Comparison of ENCODE assay signal across 24 mouse cellular contexts in genomic region chr2:138326367-138326766, GRCm38 (mm10).
DNase-seq lines count a peak whose midpoint lies in the region; ATAC-seq and TF ChIP-seq lines count a peak whose summit lies in the region.
"Had no signal": no experiment of that assay in that cellular context is flagged by ENCODE, and none has a peak within 500 bp of the region (broad histone marks: within the 10 kb centered on the region; RNA-seq: fewer than 3 reads in every experiment).

No protein-coding gene starts in this region.

- peak; percentile 55 for DNase-seq in lung, postnatal 0 days (ENCODE audit: low spot score)
- no peak for DNase-seq in lung, postnatal 10 days
- peak; percentile 12 for DNase-seq in ES-CJ7 (ENCODE audit: low read depth, low spot score)
- peak; percentile 15 for DNase-seq in ZHBTc4 (ENCODE audit: low read depth, low spot score)
- no peak for DNase-seq in spleen, adult 12 weeks (ENCODE audit: low spot score)
- DNase-seq in midbrain, embryonic 11.5 days (ENCODE audit: low spot score, missing footprints), result no peak
- DNase-seq: adrenal gland, adult 8-10 months; adrenal gland, postnatal 14 days; adrenal gland, postnatal 36 days; B cell, adult 2 months; cerebellum, adult 11-12 months; cerebellum, adult 2 months; cerebellum, adult 9-10 months; cerebellum, postnatal 10 days; cerebellum, postnatal 25 days; forebrain, postnatal 0 days had no signal

- no peak for TF ChIP-seq CTCF in lung, postnatal 0 days (IDR thresholded peaks at IDR 0.05)

- H3K36me3 ChIP-seq in lung, postnatal 0 days (ENCODE audit: insufficient read depth, low read length), result no peaks in the 10 kb centered on the region
- H3K36me3 ChIP-seq in stomach, embryonic 16.5 days (ENCODE audit: control insufficient read depth, insufficient read depth, low read length), result no peaks in the 10 kb centered on the region
- H3K36me3 ChIP-seq in midbrain, embryonic 11.5 days (ENCODE audit: control insufficient read depth, insufficient read depth, low read length), result no peaks in the 10 kb centered on the region
- H3K36me3 ChIP-seq: embryonic facial prominence, embryonic 10.5 days; embryonic facial prominence, embryonic 12.5 days; forebrain, embryonic 15.5 days had no signal

- H3K9ac ChIP-seq in lung, postnatal 0 days (replicated peaks; ENCODE audit: low read depth), result no peak overlapping the region
- H3K9ac ChIP-seq in stomach, embryonic 16.5 days (ENCODE audit: low read length), result no peak overlapping the region
- H3K9ac ChIP-seq in midbrain, embryonic 11.5 days (ENCODE audit: low read length), result no peak overlapping the region
- H3K9ac ChIP-seq: embryonic facial prominence, embryonic 12.5 days; forebrain, embryonic 13.5 days; forebrain, embryonic 15.5 days; forebrain, postnatal 0 days had no signal

- no peaks in the 10 kb centered on the region for H3K4me1 ChIP-seq in lung, postnatal 0 days (ENCODE audit: insufficient read depth, low read depth, low read length)
- no peaks in the 10 kb centered on the region for H3K4me1 ChIP-seq in stomach, embryonic 16.5 days (ENCODE audit: control insufficient read depth, insufficient read depth, low read length)
- no peaks in the 10 kb centered on the region for H3K4me1 ChIP-seq in midbrain, embryonic 11.5 days (ENCODE audit: control insufficient read depth, insufficient read depth, low read length)
- H3K4me1 ChIP-seq: embryonic facial prominence, embryonic 10.5 days; embryonic facial prominence, embryonic 12.5 days; forebrain, embryonic 13.5 days; forebrain, embryonic 15.5 days had no signal

- H3K4me2 ChIP-seq in lung, postnatal 0 days (replicated peaks; ENCODE audit: low read depth, low read length), result no peak overlapping the region
- no peak overlapping the region for H3K4me2 ChIP-seq in stomach, embryonic 16.5 days (ENCODE audit: low read depth, low read length)
- no peak overlapping the region for H3K4me2 ChIP-seq in midbrain, embryonic 11.5 days
- H3K4me2 ChIP-seq: embryonic facial prominence, embryonic 12.5 days; forebrain, embryonic 13.5 days; forebrain, embryonic 15.5 days had no signal

- H3K4me3 ChIP-seq in lung, postnatal 0 days (ENCODE audit: low read depth, low read length), result no peak overlapping the region
- no peak overlapping the region for H3K4me3 ChIP-seq in stomach, embryonic 16.5 days (replicated peaks; ENCODE audit: low read length)
- no peak overlapping the region for H3K4me3 ChIP-seq in midbrain, embryonic 11.5 days (ENCODE audit: low read depth, low read length)
- H3K4me3 ChIP-seq: embryonic facial prominence, embryonic 10.5 days; embryonic facial prominence, embryonic 12.5 days; forebrain, embryonic 13.5 days; forebrain, embryonic 15.5 days had no signal

- peak; percentile 60 for ATAC-seq in lung, postnatal 0 days
- ATAC-seq in stomach, embryonic 16.5 days (ENCODE audit: insufficient read depth, low FRiP score), result peak; percentile 62
- no peak for ATAC-seq in activated CD4-positive, CD25-positive, alpha-beta regulatory T cell, adult 4 months
- no peak for ATAC-seq in midbrain, embryonic 11.5 days (ENCODE audit: low FRiP score)
- ATAC-seq: CD4-positive, CD25-positive, alpha-beta regulatory T cell, adult 4 months; forebrain, embryonic 13.5 days; forebrain, embryonic 15.5 days; forebrain, postnatal 0 days had no signal

- WGBS in lung, postnatal 0 days, result 51% methylated on average over 4 of the region's 4 CpGs
- WGBS in stomach, embryonic 16.5 days, result 72% methylated on average over 4 of the region's 4 CpGs
- WGBS in midbrain, embryonic 11.5 days, result 72% methylated on average over 4 of the region's 4 CpGs

- no peak overlapping the region for H3K27ac ChIP-seq in lung, postnatal 0 days (ENCODE audit: low read length)
- H3K27ac ChIP-seq in stomach, embryonic 16.5 days (ENCODE audit: low read length), result peak overlapping the region; percentile 60
- H3K27ac ChIP-seq in midbrain, embryonic 11.5 days (ENCODE audit: low read depth, low read length), result no peak overlapping the region
- H3K27ac ChIP-seq: embryonic facial prominence, embryonic 10.5 days; embryonic facial prominence, embryonic 12.5 days; forebrain, embryonic 13.5 days; forebrain, embryonic 15.5 days had no signal

- no peak for TF ChIP-seq EP300 in lung, postnatal 0 days (IDR thresholded peaks at IDR 0.05)

- no peaks in the 10 kb centered on the region for H3K9me3 ChIP-seq in lung, postnatal 0 days (ENCODE audit: low read length)
- no peaks in the 10 kb centered on the region for H3K9me3 ChIP-seq in stomach, embryonic 16.5 days (replicated peaks; ENCODE audit: control insufficient read depth, low read length)
- no peaks in the 10 kb centered on the region for H3K9me3 ChIP-seq in midbrain, embryonic 11.5 days (ENCODE audit: control insufficient read depth, low read length)
- H3K9me3 ChIP-seq: embryonic facial prominence, embryonic 10.5 days; embryonic facial prominence, embryonic 12.5 days; forebrain, embryonic 13.5 days; forebrain, embryonic 15.5 days had no signal

- no peaks in the 10 kb centered on the region for H3K27me3 ChIP-seq in lung, postnatal 0 days (replicated peaks; ENCODE audit: insufficient read depth, low read length)
- H3K27me3 ChIP-seq in stomach, embryonic 16.5 days (ENCODE audit: control insufficient read depth, insufficient read depth, low read length), result no peaks in the 10 kb centered on the region
- no peaks in the 10 kb centered on the region for H3K27me3 ChIP-seq in midbrain, embryonic 11.5 days (ENCODE audit: control insufficient read depth, insufficient read depth, low read length)
- H3K27me3 ChIP-seq: CH12.LX; embryonic facial prominence, embryonic 12.5 days; forebrain, embryonic 13.5 days; forebrain, embryonic 15.5 days had no signal

Comparison
In these comparisons a context has a peak if more than half of its experiments do, and no peak if none do; other contexts are left out.
1. DNase-seq: peak in lung, postnatal 0 days (single experiment), ES-CJ7 (single experiment) and ZHBTc4 (single experiment); none in lung, postnatal 10 days (single experiment), spleen, adult 12 weeks (single experiment) and midbrain, embryonic 11.5 days (single experiment).
2. ATAC-seq: peak in lung, postnatal 0 days (single experiment) and stomach, embryonic 16.5 days (single experiment); none in activated CD4-positive, CD25-positive, alpha-beta regulatory T cell, adult 4 months (single experiment) and midbrain, embryonic 11.5 days (single experiment).